Mouse (Mus musculus) liver, postnatal 0 days (tissue): ENCODE data around the gene Cdk10.

Experiments used
- CTCF ChIP-seq: sonication (generic); IDR thresholded peaks from 2 replicates; pipeline ENCODE4 v1.5.1; 2016; ENCODE audit warnings: antibody characterized with exemption, low read depth
- EP300 ChIP-seq: IDR thresholded peaks from 2 replicates; pipeline ENCODE4 v1.6.1; 2016; ENCODE audit warnings: antibody characterized with exemption, low read depth, mild to moderate bottlenecking

DNA sequence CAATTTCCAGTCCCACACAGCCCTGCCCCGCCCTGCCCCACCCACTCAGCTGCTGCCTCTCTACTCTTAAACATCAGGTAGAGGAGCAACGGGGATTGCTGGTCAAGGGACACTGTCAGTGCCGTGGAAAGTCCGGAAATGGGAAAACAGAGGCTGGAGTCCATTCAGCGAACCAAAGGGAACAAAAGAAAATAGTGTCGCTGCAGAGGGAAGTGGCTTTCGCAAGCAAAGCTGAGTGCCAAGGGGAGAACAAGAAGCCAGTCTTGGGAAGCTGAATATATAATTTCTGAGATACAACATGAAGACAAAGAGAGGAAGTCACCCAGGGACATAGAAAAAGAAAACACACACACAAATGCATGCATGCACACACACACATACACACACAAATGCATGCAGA is 35.8 kb upstream of the Cdk10 start:
- no peak for TF ChIP-seq CTCF
- no peak for TF ChIP-seq EP300
